Mouse (Mus musculus) thymus, postnatal 0 days (tissue): Measurements from ENCODE around the gene Mrpl14. TPM values are rescaled to one million over a fixed set of nuclear protein-coding genes. Genes with fewer than 3 reads are reported as not detected.

Experiments used
- DNase-seq: peaks from one replicate; pipeline ENCODE4 v3.0.0-alpha.2; 2015; ENCODE audit warnings: low spot score
- polyA plus RNA-seq: library from polyadenylated mRNA; unstranded; fragments of >200 nt; fragmentation: Nextera tagmentation; extraction: Ambion mirVana; gene quantifications from 2 replicates; pipeline ENCODE4 v1.2.1, GENCODE M21; 2015

Gene Mrpl14
- polyA plus RNA-seq, 1 experiment from 2014 or later: 174 TPM

- DNase-seq: no peak
These were observed 61.2 kb downstream of the Mrpl14 start for GRCm38 (mm10) chr17:45747293-45747692.

Other genes starting within 250 kb of the Mrpl14 start
- gene Spats1, start 210.9 kb upstream of the Mrpl14 start, polyA plus RNA-seq: 0.37 and 0.65 TPM in 2 replicates
- gene Aars2, start 179.5 kb upstream of the Mrpl14 start, polyA plus RNA-seq: 26.9 and 27.7 TPM in 2 replicates
- gene Tcte1, start 162.9 kb upstream of the Mrpl14 start, polyA plus RNA-seq: 1.3 and 3.0 TPM in 2 replicates
- 19.0 and 19.6 TPM in 2 replicates for gene Tmem151b, start 136.6 kb upstream of the Mrpl14 start, polyA plus RNA-seq
- 70.4 and 80.2 TPM in 2 replicates for gene Nfkbie, start 130.6 kb upstream of the Mrpl14 start, polyA plus RNA-seq
- 95.8 and 96.9 TPM in 2 replicates for gene Slc35b2, start 122.4 kb upstream of the Mrpl14 start, polyA plus RNA-seq
- 1,223 and 1,279 TPM in 2 replicates for gene Hsp90ab1, start 113.1 kb upstream of the Mrpl14 start, polyA plus RNA-seq
- 243 and 252 TPM in 2 replicates for gene Slc29a1, start 86.7 kb upstream of the Mrpl14 start, polyA plus RNA-seq
- 1.5 and 1.7 TPM in 2 replicates for gene Mymx, start 84.2 kb upstream of the Mrpl14 start, polyA plus RNA-seq
- gene Capn11, start 27.0 kb upstream of the Mrpl14 start, polyA plus RNA-seq: 0.05 TPM in 1 of 2 replicates, not detected in the other
- 16.6 and 18.6 TPM in 2 replicates for gene Tmem63b, start 583 bp downstream of the Mrpl14 start, polyA plus RNA-seq
- gene 1600014C23Rik, start 47.5 kb downstream of the Mrpl14 start, polyA plus RNA-seq: not detected in 2 replicates